Mouse (Mus musculus): ENCODE data around the gene Aoc3.

DNA sequence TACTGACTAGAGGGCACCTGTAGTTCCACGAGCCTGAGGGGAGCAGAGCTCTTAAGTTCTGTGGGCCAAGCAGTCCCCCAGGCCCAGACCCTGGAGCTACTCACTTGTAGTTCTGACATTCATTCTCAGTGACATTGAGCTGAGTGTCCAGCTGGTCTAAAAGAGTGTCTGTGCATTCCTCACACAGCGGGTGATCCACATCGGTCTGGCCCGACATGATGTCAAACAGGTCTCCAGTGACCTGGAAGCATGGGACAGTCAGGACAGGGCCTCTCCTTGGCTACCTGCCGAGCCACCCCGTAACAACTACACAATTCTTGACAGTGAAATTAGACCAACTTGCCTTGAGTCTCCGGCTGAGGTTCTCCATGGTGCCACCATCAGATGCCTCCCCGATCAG lies 35.2 kb upstream of the Aoc3 start:
- TF ChIP-seq MAX (IDR thresholded peaks at IDR 0.05) (no peak), CTCF (IDR thresholded peaks at IDR 0.05; ENCODE audit: control insufficient read depth, insufficient read depth, insufficient read length) (no peak)

Measured in C2C12 (cell line).